Comparison of ENCODE assay signal across 22 mouse cellular contexts in genomic region chr5:121782467-121782866, GRCm38 (mm10). TPM values are rescaled to one million over a fixed set of nuclear protein-coding genes. Genes with fewer than 3 reads are reported as not detected.
DNase-seq lines count a peak whose midpoint lies in the region; ATAC-seq and TF ChIP-seq lines count a peak whose summit lies in the region.
"Had no signal": no experiment of that assay in that cellular context is flagged by ENCODE, and none has a peak within 500 bp of the region (broad histone marks: within the 10 kb centered on the region; RNA-seq: fewer than 3 reads in every experiment).

No protein-coding gene starts in this region.

- TF ChIP-seq CTCF in hindbrain, postnatal 0 days (IDR thresholded peaks at IDR 0.05; ENCODE audit: low read depth) = peak; percentile 56
- peak; percentile 27 for TF ChIP-seq CTCF in liver, embryonic 14.5 days (IDR thresholded peaks at IDR 0.05; ENCODE audit: low read depth)

- peaks cover 29% of the 10 kb centered on the region for H3K36me3 ChIP-seq in hindbrain, postnatal 0 days (ENCODE audit: insufficient read depth, low read length)
- peaks cover 79% of the 10 kb centered on the region for H3K36me3 ChIP-seq in hindbrain, embryonic 14.5 days (replicated peaks; ENCODE audit: control insufficient read depth, insufficient read depth)
- H3K36me3 ChIP-seq in liver, embryonic 14.5 days (replicated peaks; ENCODE audit: control insufficient read depth, insufficient read depth, low read depth) = peaks cover 41% of the 10 kb centered on the region
- H3K36me3 ChIP-seq in liver, embryonic 12.5 days = peaks cover 95% of the 10 kb centered on the region

- no peak for ATAC-seq in hindbrain, postnatal 0 days
- no peak for ATAC-seq in hindbrain, embryonic 14.5 days (ENCODE audit: low FRiP score)
- ATAC-seq in liver, embryonic 14.5 days (ENCODE audit: insufficient read depth) = no peak
- no peak for ATAC-seq in liver, embryonic 12.5 days
- ATAC-seq: activated CD4-positive, CD25-positive, alpha-beta regulatory T cell, adult 4 months; forebrain, embryonic 15.5 days; hindbrain, embryonic 16.5 days had no signal

- no peak for TF ChIP-seq EP300 in liver, embryonic 14.5 days (IDR thresholded peaks at IDR 0.05; ENCODE audit: low read depth)

- no peak overlapping the region for H3K4me2 ChIP-seq in hindbrain, postnatal 0 days (ENCODE audit: low read depth, low read length)
- no peak overlapping the region for H3K4me2 ChIP-seq in hindbrain, embryonic 14.5 days (replicated peaks)
- H3K4me2 ChIP-seq in liver, embryonic 14.5 days (ENCODE audit: low read depth) = no peak overlapping the region
- no peak overlapping the region for H3K4me2 ChIP-seq in liver, embryonic 12.5 days
- H3K4me2 ChIP-seq: forebrain, embryonic 15.5 days; heart, embryonic 13.5 days; midbrain, embryonic 11.5 days; neural tube, embryonic 13.5 days had no signal

- H3K9me3 ChIP-seq in hindbrain, postnatal 0 days (ENCODE audit: low read length) = no peaks in the 10 kb centered on the region
- no peaks in the 10 kb centered on the region for H3K9me3 ChIP-seq in hindbrain, embryonic 14.5 days (ENCODE audit: control insufficient read depth, low read length)
- H3K9me3 ChIP-seq in liver, embryonic 14.5 days (ENCODE audit: control insufficient read depth, low read length) = no peaks in the 10 kb centered on the region
- H3K9me3 ChIP-seq in liver, embryonic 12.5 days (replicated peaks) = no peaks in the 10 kb centered on the region
- H3K9me3 ChIP-seq: forebrain, embryonic 15.5 days; heart, embryonic 13.5 days; neural tube, embryonic 13.5 days had no signal

- peaks cover 6% of the 10 kb centered on the region; the same call in 1 of the 2 replicates for H3K4me1 ChIP-seq in hindbrain, postnatal 0 days (ENCODE audit: insufficient read depth, low read length)
- no peaks in the 10 kb centered on the region for H3K4me1 ChIP-seq in hindbrain, embryonic 14.5 days (replicated peaks; ENCODE audit: control insufficient read depth, insufficient read depth, low read length)
- H3K4me1 ChIP-seq in liver, embryonic 14.5 days (replicated peaks; ENCODE audit: control insufficient read depth in 2 of 2, insufficient read depth in 2 of 2, low read length in 1 of 2) = no peaks in the 10 kb centered on the region
- no peaks in the 10 kb centered on the region for H3K4me1 ChIP-seq in liver, embryonic 12.5 days

- no peak overlapping the region for H3K4me3 ChIP-seq in hindbrain, postnatal 0 days (ENCODE audit: low read length)
- no peak overlapping the region for H3K4me3 ChIP-seq in hindbrain, embryonic 14.5 days (replicated peaks; ENCODE audit: low read length)
- no peak overlapping the region for H3K4me3 ChIP-seq in liver, embryonic 14.5 days (ENCODE audit: insufficient read depth in 1 of 2, low read depth in 2 of 2, low read length in 2 of 2)
- H3K4me3 ChIP-seq in liver, embryonic 12.5 days = no peak overlapping the region
- H3K4me3 ChIP-seq: forebrain, embryonic 15.5 days; heart, embryonic 13.5 days; neural tube, embryonic 13.5 days had no signal

- H3K9ac ChIP-seq in hindbrain, postnatal 0 days (replicated peaks; ENCODE audit: low read length) = no peak overlapping the region
- no peak overlapping the region for H3K9ac ChIP-seq in hindbrain, embryonic 14.5 days
- no peak overlapping the region for H3K9ac ChIP-seq in liver, embryonic 14.5 days (replicated peaks)
- no peak overlapping the region for H3K9ac ChIP-seq in liver, embryonic 12.5 days
- H3K9ac ChIP-seq: forebrain, embryonic 15.5 days; heart, embryonic 13.5 days; neural tube, embryonic 13.5 days had no signal

- no peak overlapping the region for H3K27ac ChIP-seq in hindbrain, postnatal 0 days
- H3K27ac ChIP-seq in hindbrain, embryonic 14.5 days = no peak overlapping the region
- no peak overlapping the region for H3K27ac ChIP-seq in liver, embryonic 14.5 days
- H3K27ac ChIP-seq in liver, embryonic 12.5 days = no peak overlapping the region
- H3K27ac ChIP-seq: forebrain, embryonic 15.5 days; heart, embryonic 13.5 days; macrophage; neural tube, embryonic 13.5 days had no signal

- WGBS in hindbrain, postnatal 0 days = 30% methylated on average over 4 of the region's 4 CpGs
- 57% methylated on average over 4 of the region's 4 CpGs for WGBS in hindbrain, embryonic 14.5 days
- 57% methylated on average over 4 of the region's 4 CpGs for WGBS in liver, embryonic 14.5 days (ENCODE audit: insufficient replicate concordance)
- WGBS in liver, embryonic 12.5 days (ENCODE audit: insufficient replicate concordance) = 70% methylated on average over 4 of the region's 4 CpGs

- peak; percentile 50 for DNase-seq in hindbrain, postnatal 0 days (ENCODE audit: low spot score)
- DNase-seq in hindbrain, embryonic 14.5 days (ENCODE audit: low spot score) = no peak
- no peak for DNase-seq in liver, embryonic 14.5 days (ENCODE audit: low read depth in 3 of 3, low spot score in 3 of 3)
- DNase-seq in Muller cell, postnatal 12 days (ENCODE audit: inconsistent ontology term) = peak; percentile 27
- DNase-seq in NIH3T3 (ENCODE audit: low read depth) = peak; percentile 16
- DNase-seq in adrenal gland, postnatal 10 days = no peak
- DNase-seq in right cerebral cortex, postnatal 10 days (ENCODE audit: low spot score in 2 of 2) = no peak
- DNase-seq: adrenal gland, postnatal 25 days; cerebellum, adult 8-10 months; heart, postnatal 4 days; kidney, adult 8-10 months; kidney, postnatal 25 days; lung, adult 18-20 months; spleen, adult 18-20 months had no signal

- H3K27me3 ChIP-seq in hindbrain, postnatal 0 days (ENCODE audit: insufficient read depth, low read length) = no peaks in the 10 kb centered on the region
- H3K27me3 ChIP-seq in hindbrain, embryonic 14.5 days (ENCODE audit: control insufficient read depth, insufficient read depth, low read length) = no peaks in the 10 kb centered on the region
- no peaks in the 10 kb centered on the region for H3K27me3 ChIP-seq in liver, embryonic 14.5 days (ENCODE audit: control insufficient read depth, insufficient read depth, low read length)
- no peaks in the 10 kb centered on the region for H3K27me3 ChIP-seq in liver, embryonic 12.5 days (replicated peaks)
- H3K27me3 ChIP-seq: forebrain, embryonic 15.5 days; heart, embryonic 13.5 days; neural tube, embryonic 13.5 days had no signal

RNA-seq across cellular contexts. Expression of gene Sh2b3, which starts 55.0 kb away (rescaled TPM):
- 24.7 and 31.0 TPM in 2 replicates for total RNA-seq in hindbrain, postnatal 0 days (2014; rRNA removed)
- 6.5 and 6.6 TPM in 2 replicates for polyA plus RNA-seq in hindbrain, postnatal 0 days (2015; fragmentation: Nextera tagmentation; extraction: Ambion mirVana)
- polyA plus RNA-seq in hindbrain, embryonic 14.5 days (2014; fragmentation: Nextera tagmentation; extraction: Ambion mirVana) = 8.8 and 9.1 TPM in 2 replicates
- polyA plus RNA-seq in liver, embryonic 14.5 days (2012; rRNA removed) = 7.2 and 8.6 TPM in 2 replicates
- 5.4 and 5.6 TPM in 2 replicates for polyA plus RNA-seq in liver, embryonic 14.5 days (2014; fragmentation: Nextera tagmentation; extraction: Ambion mirVana)
- 13.0 TPM in 2 replicates for polyA plus RNA-seq in liver, embryonic 12.5 days (2016; fragmentation: Nextera tagmentation; extraction: Ambion mirVana)
- 10 to 100 TPM; 37.0 to 41.7 TPM for total RNA-seq in adrenal gland, postnatal 10 days (2021)

Comparison
In these comparisons a context has a peak if more than half of its experiments do, and no peak if none do; other contexts are left out.
1. DNase-seq: peak in hindbrain, postnatal 0 days (single experiment), Muller cell, postnatal 12 days (single experiment) and NIH3T3 (single experiment); none in hindbrain, embryonic 14.5 days (single experiment), liver, embryonic 14.5 days (0 of 3), adrenal gland, postnatal 10 days (single experiment) and right cerebral cortex, postnatal 10 days (0 of 2).